Mouse (Mus musculus): ENCODE results near the gene Samd4.

- TF ChIP-seq POLR2A (IDR thresholded peaks at IDR 0.05; ENCODE audit: borderline replicate concordance, low read depth, low read length): no peak
- no peak for TF ChIP-seq CTCF (IDR thresholded peaks at IDR 0.05; ENCODE audit: low read depth, low read length)
Measured at GRCm38 (mm10) chr14:46921178-46921975, 38.7 kb downstream of the Samd4 start.

Measured in bone marrow macrophage, adult 2 months (primary cell).